Mouse (Mus musculus) 3T3-L1 (cell line): ENCODE measurements around the gene Ttyh2.

ENCODE experiments used
- DNase-seq: peaks from one replicate; pipeline ENCODE4 v3.0.0-alpha.2; 2015; ENCODE audit warnings: low read depth, low spot score

Ttyh2 gene

DNA sequence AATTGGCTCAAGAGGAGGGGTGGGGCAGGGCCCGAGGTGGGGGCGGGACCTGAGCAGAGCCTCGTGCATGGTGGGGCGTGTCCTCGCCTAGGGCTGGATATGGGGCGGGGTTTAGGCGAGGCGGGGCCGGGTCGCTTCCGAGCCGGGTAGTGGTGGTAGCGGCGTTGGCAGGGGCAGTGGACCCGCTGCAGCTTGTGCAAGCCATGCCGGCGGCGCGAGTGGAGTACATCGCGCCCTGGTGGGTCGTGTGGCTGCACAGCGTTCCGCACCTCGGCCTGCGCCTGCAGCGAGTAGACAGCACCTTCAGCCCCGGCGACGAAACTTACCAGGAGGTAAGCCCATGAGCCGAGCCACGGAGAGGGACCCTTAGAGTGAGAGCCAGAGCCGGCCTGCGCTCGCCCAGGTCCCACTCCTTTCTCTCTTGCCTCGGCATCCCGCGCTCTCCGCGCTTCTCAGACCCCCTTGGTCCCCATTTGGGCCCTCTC is at the start of gene Ttyh2:
TSS of gene Ttyh2 (plus strand) at position 91 of the 485 bp plus-strand sequence.
- peak; percentile 94 for DNase-seq

DNA sequence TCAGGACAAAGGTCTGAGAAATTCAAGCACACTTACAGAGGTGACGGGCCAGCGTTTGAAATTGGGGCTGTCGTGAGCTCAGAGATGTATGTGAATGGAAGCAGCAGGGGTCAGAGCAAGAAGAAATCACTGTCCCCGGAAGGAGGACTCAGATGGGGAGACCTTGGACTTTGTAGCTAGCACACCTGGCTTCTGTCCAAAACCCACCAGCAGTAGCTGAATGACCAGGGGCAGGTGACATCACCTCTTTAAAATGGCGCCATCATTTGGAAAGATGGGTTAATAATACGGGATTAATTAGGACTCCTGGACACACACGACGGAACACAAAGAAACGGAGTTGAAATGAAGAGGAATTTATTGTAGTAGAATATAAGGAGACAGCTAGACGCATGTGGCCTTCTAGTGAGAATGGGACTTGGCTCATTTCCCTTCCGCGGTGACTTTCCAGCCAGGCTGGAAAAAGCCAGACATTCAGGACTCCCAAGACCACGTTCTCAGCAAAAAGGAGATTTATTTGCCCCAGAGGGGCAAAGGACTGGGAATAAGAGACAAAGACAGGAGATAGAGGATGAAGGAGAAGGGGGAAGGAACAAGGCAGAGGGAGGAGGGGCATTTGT is 49.0 kb upstream of the Ttyh2 start:
- DNase-seq = no peak

DNA sequence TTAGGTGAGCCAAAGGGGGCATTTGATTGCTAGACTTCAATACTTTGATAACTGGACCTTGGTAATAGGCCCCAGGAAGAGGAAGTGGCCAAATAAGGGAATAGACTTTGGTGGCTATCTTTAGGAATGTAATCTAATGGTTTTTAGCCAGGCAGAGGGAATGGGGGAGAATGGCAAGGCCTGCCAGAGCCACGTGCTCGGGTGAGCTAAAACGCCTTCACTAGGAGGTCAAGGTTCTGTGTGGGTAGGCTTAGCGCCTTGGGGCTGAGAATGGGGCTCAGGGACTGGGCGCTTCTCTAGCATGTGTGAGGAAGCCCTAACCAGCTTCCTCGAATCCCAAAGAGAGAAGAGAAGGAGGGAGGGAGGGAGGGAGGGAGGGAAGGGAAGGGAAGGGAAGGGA is 48.2 kb upstream of the Ttyh2 start:
- no peak for DNase-seq

GRCm38 (mm10) chr11:114628032-114628431 is 47.2 kb upstream of the Ttyh2 start:
- DNase-seq = peak; percentile 23

GRCm38 (mm10) chr11:114630044-114630443 is 45.2 kb upstream of the Ttyh2 start:
- DNase-seq = no peak

DNA sequence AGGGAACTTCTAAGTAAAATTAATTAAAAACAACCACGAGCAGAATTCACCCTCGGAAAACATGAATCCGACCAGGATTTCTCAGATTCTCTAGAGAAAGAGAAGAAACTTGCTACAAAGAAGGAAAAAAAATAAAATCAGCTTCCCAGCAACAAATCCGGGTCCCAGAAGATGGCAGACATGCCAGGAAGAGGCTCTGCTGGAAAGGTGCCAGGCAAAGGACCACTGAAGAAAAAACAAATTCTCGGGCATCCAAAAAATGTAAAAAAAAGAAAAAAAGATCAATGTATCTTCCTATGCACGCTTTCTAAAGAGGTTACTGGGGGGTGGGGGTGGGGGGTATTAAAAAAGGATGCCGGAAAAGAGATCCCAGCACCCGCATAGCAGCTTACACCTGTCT is 43.0 kb upstream of the Ttyh2 start:
- DNase-seq = no peak

GRCm38 (mm10) chr11:114636292-114636691 is 38.9 kb upstream of the Ttyh2 start:
- peak; percentile 87 for DNase-seq

DNA sequence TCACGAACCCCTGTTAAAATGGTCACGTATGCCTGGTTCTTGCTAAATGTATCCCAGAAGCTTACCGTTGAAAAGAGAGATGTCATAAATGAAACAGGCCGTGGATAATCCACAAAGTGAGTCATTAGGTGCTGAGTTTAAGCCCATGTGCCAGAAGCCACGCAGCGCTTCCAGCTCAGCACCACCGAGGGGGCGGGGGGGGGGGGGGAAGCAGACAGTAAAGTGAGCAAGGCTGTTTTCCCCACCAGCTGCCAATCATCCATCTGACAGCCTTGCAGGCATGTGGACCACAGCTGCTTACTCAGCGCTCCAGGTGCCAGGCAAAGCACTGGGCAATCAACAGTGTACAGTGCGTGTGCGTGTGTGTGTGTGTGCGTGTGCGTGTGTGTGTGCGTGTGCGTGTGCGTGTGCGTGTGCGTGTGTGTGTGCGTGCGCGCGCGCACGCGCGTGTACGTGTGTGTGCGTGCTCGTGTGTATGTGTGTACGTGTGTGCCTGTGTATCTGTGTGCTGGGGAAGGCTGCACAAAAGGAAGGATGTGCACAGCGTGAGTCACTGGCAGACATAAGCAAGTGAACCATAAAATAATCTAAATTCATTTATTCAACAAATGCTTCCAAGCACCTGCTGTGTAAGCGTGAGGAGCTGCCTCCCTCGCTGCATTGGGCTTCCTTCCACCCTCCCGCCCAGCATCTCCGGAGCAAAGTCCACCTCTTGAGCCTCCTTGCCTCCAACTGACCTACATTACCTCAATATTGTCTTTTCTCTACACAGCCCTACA is 38.3 kb upstream of the Ttyh2 start:
- peak; percentile 8 for DNase-seq

GRCm38 (mm10) chr11:114638647-114639290 is 36.5 kb upstream of the Ttyh2 start:
- no peak for DNase-seq

DNA sequence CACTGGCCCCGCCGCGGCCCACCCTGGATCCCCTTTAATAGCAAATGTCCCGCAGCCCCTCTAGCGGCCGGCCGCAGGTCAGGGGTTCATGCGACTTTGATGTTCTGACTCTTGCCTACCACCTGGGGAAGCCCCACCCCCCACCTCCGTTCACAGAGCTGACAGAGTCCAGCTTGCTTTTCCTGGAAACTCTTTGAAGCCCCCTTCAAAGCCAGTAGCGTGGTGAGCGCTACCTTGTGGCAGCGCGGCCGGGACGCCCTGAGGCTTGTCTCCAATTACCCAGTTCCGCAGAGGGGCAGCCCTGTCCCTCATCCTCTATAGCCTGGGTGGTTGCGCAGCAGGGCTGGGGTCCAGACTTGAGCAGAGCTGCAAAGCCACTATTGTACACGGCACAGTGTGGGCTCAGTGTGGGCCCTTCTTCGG is 35.5 kb upstream of the Ttyh2 start:
- DNase-seq = no peak

DNA sequence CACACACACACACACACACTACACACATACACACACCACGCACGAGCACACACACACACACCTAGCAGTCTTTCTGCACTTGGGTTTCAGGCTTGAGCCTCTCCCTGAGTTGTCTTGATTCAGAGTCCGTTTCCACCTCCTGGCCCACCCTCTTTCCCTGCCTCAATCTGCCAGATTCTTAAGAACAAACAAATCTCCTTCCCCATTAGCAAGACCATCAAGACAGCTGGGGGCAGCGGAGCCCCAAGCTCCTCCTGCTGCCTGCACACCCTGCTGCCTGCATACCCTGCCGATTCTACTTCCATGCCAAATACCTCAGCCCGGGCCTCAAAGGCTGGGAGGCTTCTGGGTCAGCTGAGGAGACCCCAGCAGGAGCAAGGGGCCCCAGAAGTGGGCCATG is 34.6 kb upstream of the Ttyh2 start:
- no peak for DNase-seq

DNA sequence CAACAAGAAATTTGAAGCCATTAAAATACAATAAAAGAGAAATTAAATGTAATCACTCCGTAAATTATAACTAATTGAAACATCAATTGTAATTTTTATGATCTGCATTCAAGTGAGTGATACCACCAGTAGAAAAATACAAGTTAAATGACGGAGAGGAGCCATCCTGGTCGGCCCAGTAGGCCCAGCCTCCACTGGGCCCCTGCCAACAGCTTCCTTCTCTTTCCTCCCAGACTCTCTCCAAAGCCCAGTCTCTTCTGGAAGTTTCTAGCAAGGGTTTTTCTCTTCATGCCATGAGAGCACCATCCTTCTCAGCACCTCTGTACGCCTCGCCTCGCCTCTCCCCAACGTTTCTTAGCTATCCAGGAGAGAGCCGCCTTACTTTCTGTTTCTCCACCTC is 34.1 kb upstream of the Ttyh2 start:
- DNase-seq = no peak

- no peak for DNase-seq
Observed at GRCm38 (mm10) chr11:114642184-114642583, 33.0 kb upstream of the Ttyh2 start.

DNA sequence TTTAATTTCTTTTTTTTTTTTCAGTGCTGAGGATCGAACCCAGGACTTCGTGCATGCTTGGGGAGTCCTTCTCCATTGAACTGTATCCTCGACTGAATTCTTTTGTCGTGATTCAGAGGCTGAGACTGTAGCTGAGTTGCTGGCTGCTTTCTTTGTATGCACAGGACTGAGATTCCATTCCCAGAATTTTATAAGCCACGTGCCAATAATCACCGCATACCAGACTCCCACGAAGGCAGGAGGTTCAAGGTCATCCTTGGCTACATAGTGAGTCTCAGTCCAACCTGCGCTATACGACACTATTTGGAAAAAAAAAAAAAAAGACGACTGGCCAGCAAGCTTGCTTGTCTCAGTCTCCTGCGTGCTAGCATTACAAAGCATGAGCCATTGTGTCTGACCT is 32.3 kb upstream of the Ttyh2 start:
- peak; percentile 46 for DNase-seq

GRCm38 (mm10) chr11:114644122-114644521 is 31.1 kb upstream of the Ttyh2 start:
- DNase-seq = no peak

DNA sequence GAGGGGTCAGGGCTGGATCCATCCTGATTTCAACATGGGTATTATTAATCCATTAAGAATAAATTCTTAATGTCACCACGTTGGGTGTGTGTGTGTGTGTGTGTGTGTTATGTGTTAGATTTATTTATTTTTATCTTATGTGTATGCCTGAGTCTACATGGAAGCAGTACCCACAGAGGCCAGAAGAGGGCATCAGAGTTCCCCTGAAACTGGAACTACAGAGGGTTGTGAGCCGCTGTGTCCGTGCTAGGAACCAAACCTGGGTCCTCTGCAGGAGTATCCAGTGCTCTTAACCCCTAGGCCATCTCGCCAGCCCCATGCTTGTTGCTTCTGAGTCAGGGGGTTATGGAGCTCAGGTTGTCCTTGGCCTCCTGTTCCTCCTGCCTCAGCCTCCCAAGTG is 25.7 kb upstream of the Ttyh2 start:
- DNase-seq = no peak

- DNase-seq = no peak
Observed at GRCm38 (mm10) chr11:114652531-114652930, 22.7 kb upstream of the Ttyh2 start.

DNA sequence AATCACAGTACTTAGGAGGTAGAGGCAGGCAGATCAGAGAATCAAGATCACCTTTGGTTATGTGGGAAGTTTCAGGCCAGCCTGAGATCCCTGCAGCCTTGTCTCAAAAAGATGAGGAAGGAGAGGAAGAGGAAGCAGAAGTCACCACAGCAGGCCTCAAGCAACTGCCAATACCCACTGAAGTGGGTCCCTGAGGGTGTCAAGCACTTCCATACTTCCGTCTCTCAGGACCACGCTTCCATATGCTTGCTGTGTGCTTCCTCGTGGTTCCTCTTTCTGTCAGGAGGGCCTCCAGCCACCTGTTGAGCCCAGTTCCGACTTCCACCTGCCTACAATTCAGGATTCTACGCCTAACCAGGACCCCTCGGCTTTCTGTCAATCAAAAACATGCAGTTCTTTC is 21.6 kb upstream of the Ttyh2 start:
- no peak for DNase-seq

GRCm38 (mm10) chr11:114654552-114654951 is 20.7 kb upstream of the Ttyh2 start:
- no peak for DNase-seq

GRCm38 (mm10) chr11:114655350-114656008 is 19.8 kb upstream of the Ttyh2 start:
- DNase-seq = no peak

- no peak for DNase-seq
Observed at GRCm38 (mm10) chr11:114656994-114657644, 18.1 kb upstream of the Ttyh2 start.

- peak; percentile 36 for DNase-seq
Observed at GRCm38 (mm10) chr11:114657737-114658136, 17.5 kb upstream of the Ttyh2 start.
